Mouse (Mus musculus): ENCODE data around the gene Hoxa6.

GRCm38 (mm10) chr6:52200751-52201250 lies 7.7 kb downstream of the Hoxa6 start:
- TF ChIP-seq POLR2A (IDR thresholded peaks at IDR 0.05; ENCODE audit: borderline replicate concordance, extremely low read depth, insufficient read depth, insufficient read length, poor library complexity, severe bottlenecking) = no peak
- TF ChIP-seq CTCF (IDR thresholded peaks at IDR 0.05; ENCODE audit: borderline replicate concordance, extremely low read depth, insufficient read depth, insufficient read length) = no peak
